Mouse (Mus musculus): ENCODE results near the gene Mrpl11.

- TF ChIP-seq CTCF (IDR thresholded peaks at IDR 0.05; ENCODE audit: borderline replicate concordance, control insufficient read depth, extremely low read depth, insufficient read depth, low read length, poor library complexity) (no peak), POLR2A (IDR thresholded peaks at IDR 0.05; ENCODE audit: control insufficient read depth, extremely low read depth, insufficient read depth, low read length, poor library complexity) (no peak)
Observed at GRCm38 (mm10) chr19:4992904-4993303, 31.0 kb downstream of the Mrpl11 start.

Measured in thymus, adult 2 months (tissue).